Mouse (Mus musculus) cerebellum, adult 2 months (tissue): ENCODE measurements around the gene Qprt.

Source experiments
- CTCF ChIP-seq: fragments of 200-500 bp; IDR thresholded peaks from 2 replicates; pipeline ENCODE4 v1.5.1; 2011; ENCODE audit warnings: low read depth, mild to moderate bottlenecking, control low read depth, low read length, moderate library complexity, borderline replicate concordance; ENCODE audit not compliant: insufficient read depth
- POLR2A ChIP-seq: fragments of 200-500 bp; IDR thresholded peaks from 2 replicates; pipeline ENCODE4 v1.6.1; 2011; ENCODE audit warnings: low read length, control low read depth, borderline replicate concordance; ENCODE audit not compliant: insufficient read depth

DNA sequence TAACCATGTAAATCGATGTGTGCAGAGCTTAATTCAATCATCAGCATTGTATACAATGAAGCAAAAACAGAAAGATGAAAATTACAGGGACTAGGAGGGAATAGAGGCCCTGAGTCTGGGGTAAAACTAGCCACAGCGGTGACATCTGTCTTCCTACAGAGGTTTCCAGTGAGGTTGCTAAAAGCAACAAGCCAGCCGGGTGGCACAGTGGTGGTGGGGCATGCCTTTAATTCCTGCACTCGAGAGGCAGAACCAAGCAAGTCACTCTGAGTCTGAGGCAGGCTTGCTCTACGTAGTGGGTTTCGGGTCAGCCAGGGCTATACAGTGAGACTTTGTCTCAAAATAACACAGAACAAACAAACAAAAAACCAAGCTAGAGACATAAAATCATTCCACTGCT, 19.9 kb downstream of the Qprt start:
- TF ChIP-seq CTCF (no peak), POLR2A (no peak)
